Mouse (Mus musculus): ENCODE measurements around the gene Fgfr1op.
"Not testable (repeated sequence)": the region's sequence is repeated elsewhere in the genome, so short reads cannot be mapped to it uniquely, and the experiment has no call there.

Gene Fgfr1op

DNA sequence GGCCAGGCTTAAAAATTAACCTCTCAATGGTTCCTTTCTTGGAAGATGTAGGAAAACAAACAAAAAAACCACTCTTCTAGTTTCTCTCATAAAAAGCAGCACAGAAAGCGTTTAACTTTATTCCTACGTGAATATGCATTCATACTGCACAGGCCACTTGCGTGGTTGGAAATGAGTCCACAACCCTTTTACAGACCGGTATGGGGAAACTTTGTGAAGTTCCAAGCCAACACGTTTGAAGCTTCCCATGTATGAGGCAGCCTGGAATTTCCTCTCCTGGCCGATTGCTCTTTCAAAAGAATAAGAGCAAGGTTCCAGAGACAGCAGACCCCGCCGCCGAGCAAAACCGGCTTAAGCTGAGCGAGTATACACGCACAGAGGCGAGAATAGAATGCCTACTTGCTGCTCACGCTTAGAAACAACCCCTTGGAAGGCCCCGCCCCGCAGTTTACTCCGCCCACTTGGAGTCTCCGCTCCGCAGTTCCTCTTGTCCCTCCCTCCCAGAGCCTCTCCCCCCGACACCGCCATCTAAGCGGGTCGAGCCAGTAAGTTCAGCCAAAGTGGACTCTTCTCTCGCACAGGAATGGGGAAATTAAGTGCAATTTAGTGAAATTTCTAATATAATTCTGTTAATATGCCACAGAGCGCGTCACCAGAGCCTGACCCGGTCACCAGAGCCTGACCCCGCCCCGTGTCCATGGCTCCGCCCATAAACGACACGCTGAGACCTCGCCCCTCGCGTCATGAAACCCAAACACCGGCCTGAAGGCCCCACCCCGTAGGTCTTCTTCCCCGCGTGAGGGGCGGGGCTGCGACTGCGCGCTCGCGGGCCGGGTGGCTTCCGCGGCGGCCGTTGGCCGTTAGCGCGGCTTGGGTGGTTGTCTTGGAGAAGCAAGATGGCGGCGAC is at the start of gene Fgfr1op:
TSS of gene Fgfr1op (plus strand) at position 801 of the 907 bp plus-strand sequence.
- DNase-seq, result peak; percentile 98

DNA sequence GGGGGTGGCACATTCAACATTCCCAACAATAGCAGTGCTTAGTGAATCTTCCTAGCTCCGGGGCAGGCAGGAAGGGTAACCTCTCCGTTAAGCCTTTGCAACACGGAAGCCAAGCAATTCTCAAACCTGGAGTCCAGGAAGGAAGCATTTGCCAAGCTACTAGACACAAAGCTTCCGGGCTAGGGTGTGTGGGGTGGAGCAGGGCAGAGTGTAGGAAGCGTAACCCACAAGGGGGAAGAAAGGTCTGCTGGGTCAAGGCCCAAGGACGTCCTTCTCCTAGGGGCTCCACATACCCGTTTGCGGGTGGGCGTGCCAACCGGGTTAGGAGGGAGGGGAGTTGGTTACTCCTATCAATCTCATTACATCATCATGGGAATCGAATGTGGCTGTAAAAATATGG is 48.9 kb upstream of the Fgfr1op start:
- peak; percentile 87 for DNase-seq

DNA sequence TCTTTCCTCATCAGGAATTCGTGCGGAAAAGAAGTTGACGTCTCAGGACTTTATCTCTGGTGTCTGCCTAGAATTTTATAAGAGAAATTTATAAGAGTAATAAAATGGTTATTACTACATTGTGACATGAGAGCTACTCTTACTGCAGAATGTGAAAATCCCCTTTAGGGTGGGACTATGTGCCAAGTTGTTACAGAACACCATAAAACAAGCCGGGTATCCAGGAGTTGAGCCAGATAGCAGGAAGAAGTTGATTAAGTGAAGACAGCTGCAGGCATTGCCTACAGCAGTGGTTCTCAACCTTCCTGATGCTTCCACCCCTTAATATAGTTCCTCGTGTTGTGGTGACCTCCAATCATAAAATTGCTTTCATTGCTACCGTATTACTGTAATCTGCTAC is 48.4 kb upstream of the Fgfr1op start:
- DNase-seq, result not testable (repeated sequence)

DNA sequence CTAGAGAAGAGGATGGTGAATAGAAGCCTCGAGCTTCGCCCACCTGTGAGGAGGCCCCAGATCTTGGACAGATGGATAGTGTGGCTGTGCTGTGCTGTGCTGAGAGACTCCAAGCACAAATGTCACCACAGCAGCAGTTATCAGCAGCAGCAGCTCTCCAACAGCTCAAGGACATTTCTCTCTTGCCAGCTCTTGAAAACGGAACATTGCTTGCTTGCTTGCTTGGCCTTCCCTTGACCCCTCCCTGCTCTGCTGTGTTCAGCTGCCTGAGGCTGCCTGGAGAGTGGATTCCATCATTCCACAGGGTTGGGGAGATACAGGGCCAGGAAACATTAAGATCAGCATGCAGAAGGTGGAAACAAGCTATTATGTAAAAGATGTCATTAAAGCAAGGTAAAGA is 42.3 kb upstream of the Fgfr1op start:
- not testable (repeated sequence) for DNase-seq

DNA sequence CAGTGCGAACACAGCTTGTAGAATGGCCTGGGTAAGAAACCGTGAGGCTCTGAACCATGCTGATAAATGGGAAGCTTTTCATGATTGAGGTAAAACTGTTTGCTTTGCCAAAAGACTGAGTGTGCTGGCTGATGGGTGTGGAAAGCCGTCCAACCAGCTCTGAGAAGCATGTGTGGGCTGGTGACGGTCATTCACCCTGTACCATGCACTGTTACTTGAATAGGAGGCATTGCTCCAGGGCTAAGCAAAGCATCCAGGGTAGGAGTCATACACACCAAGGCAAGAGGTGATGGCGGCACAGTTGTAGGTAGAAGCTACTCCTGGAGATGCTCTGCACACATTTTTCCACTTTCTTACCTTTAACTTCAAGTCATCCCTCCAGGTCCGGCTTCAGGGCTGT is 40.7 kb upstream of the Fgfr1op start:
- not testable (repeated sequence) for DNase-seq

DNA sequence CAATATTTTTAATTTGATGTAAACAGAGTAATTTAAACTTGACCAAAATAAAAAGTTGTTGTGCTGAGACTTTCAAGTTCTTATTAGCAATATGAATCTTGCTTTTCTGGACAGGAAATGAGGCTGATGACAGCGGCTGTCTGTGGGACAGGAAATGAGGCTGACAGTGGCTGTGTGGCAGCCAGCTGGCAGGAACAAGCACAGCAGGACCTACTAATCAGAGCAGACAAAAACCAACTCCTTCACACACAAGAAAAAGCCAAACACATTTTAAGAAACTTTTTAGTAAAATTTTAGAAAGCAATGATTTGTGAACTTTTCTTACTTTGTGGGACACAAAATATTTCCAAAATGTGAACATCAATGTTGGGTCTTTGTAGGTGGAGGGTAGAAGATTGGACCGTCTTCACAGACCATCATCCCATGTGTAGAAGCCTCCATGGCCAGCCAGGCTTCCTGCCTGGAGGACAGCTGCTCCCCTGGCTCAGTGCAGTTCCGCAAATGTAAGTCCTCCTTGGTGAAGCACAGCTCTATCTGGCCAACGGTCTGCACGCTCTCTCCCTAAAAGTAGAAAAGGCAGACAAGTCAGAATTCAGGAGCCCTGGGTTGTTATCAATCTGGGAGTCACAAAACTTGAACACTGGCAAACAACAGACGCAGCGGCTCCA is 36.8 kb upstream of the Fgfr1op start:
- not testable (repeated sequence) for DNase-seq

DNA sequence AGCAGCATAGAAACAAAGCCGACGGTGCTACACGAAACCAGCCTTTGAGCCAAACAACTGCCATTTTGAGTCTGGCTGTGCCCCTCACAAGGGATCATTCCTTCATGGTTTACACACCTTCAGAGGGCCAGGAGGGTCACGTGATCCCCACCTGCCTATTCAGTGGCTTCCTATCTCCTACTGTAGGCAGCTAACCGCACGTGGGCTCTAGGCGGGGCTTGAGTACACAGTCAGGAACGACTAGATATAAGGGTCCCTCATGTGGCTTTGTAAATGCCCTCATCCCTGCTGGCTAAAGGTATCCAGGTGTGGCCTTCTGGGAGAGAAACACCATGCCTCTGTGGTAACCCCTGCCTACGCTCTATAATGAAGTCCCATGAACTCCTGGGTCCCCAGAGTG is 35.7 kb upstream of the Fgfr1op start:
- DNase-seq, result not testable (repeated sequence)

DNA sequence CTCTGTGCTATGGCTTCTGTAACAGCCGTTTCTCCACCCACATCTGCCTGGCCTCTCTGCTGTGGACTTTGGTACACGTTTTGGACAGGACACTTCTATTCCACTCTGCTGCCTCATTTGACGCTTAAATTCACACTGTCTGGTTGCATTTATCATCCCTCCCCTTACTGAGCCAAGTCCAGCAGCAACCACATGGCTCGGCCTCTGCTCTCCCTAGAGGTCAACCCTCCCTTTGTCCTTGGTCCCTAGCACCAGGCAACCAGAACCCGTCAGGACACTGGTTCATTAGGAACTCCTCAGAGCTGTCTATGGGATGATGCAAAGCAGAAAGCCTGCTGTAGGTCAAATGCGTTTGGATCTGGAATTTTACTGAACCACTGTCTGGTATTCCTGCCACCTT is 34.5 kb upstream of the Fgfr1op start:
- not testable (repeated sequence) for DNase-seq

DNA sequence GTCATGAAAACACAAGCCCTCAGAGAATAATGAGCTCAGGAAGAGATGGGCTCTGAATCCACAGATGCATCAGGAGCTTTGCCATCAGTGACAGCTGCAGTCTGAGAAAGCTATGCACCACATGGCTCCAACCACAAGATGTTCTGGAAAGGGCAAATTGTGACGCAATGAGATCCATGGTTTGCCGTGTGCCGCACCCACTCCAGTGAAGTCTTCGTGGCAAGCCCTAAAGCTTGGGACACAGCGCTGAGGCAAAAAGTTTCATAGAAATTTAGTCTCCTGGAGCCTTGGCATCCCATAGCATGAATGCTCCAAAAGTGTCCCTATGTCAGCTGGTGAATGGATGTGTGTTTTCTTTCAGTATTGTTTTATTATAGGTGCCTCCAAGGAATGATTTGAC is 27.2 kb upstream of the Fgfr1op start:
- peak; percentile 88 for DNase-seq

DNA sequence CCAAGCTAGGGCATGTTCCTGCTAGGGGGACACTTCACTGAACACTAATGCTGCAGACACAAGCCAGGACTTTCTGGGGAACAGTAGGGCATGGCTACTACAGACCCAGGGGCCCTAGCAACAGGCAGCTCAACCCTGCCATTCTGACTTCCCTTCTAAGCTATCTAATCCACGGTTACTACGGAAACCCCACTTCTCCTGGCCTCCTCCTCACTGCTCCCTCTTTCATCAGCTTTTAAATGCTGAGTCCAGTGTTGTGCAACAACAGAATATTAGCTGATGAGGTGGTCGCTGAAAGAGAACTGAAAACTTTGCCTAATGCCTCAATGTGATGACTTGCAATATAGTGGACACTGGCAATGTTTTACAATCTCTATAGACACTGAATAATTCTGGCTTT is 25.1 kb upstream of the Fgfr1op start:
- DNase-seq, result peak; percentile 95

DNA sequence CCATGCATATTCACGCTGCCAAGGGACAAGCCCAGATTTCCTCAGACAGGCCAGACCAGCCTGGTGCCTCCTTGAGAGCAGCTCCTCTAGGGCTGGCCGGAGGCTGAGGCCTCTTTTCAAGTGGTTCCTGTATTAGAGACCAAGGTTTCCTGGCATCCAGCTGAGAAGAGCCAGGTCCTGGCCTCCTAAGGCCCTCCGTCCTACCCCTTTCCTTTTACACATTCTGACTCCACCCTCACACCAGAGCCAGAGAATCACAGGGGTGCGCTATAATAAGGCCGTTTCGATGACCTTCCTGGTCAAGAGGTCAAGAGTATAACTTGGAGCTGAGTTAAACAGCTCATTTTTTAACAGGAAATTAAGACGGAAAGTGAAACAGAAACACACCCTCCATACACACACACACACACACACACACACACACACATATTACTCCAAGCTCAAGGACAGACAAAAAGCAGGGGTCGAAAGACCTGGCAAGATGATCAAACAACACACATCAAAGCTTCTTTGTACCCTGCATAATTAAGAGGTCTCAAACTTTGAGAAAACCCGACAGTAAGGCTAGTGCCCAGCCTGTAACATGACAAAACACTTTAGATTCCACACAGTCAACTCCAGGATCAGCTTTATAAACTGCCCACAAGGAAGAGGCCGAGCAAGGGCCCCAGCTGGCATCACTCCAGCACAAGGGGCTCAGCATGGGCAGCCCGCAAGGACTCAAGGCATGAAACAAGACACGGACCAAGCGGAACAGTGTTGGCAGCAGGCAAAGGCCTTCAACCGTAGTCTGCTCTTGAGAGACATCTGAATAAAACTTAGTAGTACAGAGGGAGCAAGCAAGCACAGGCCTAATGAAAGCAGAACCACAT is 21.3 kb upstream of the Fgfr1op start:
- DNase-seq, result peak; percentile 97

DNA sequence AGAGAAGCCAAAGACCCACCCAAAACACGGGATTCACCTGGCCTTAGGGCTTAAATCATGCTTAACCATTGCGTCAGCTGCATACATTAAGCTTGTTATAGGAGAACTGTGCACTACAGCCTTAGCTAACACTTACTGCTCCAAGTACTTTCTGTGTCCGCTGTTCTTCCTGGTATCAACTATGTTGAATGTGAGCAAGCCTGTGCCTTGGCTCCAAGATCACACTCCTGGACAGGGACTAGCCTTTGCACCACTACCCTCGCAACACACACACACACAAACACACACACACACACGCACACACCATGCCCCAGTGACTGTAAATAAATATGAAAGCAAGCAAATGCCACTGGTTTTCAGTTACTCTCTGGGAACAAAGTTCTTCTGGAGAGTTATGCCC is 18.4 kb upstream of the Fgfr1op start:
- not testable (repeated sequence) for DNase-seq

DNA sequence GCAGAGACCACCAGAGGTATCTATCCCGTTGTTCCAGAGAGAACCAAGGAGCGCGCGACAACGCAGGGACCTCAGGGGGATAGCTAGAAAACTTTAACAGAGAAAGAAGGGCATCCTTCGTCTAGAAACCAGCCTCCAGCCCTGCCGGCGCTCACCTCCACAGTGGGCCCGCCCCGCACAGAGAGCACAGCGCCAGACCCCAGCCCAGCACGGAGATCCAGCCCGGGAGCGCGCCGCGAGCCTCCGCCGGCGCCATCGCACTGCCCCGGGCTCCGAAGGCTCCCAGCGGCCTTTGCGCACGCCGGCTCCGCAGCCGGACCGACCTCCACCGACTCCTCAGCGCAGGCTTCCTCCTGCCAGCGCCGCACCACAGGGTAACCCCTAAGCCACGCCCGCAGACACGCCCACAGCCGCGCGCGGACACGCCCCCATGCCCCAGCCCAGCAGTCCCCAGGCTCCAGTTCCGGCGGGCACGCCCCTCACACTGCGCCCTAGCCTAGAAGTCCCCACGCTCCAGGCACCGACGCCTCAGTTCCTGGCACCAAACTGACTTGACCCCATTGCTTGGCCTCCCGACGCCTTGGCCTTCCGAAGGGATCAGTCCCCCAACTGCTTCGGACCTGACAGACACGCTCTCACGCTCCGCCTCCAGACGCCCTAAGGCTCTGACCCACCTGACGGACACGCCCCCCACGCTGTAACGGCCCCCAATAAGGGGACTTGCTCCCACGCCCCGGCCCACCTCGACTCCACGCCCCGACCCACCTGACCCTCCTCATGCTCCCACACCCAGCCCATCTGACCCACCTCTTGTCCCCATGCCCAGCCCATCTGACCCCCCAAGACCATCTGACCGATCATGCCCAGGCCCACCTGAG is 17.6 kb upstream of the Fgfr1op start, which contains the start of the genes Gm49673 and Rnaset2a:
TSS of gene Gm49673 (minus strand) at position 350 of the 878 bp plus-strand sequence.
TSS of gene Rnaset2a (minus strand) at position 659 of the 878 bp plus-strand sequence.
- DNase-seq, result peak; percentile 97

DNA sequence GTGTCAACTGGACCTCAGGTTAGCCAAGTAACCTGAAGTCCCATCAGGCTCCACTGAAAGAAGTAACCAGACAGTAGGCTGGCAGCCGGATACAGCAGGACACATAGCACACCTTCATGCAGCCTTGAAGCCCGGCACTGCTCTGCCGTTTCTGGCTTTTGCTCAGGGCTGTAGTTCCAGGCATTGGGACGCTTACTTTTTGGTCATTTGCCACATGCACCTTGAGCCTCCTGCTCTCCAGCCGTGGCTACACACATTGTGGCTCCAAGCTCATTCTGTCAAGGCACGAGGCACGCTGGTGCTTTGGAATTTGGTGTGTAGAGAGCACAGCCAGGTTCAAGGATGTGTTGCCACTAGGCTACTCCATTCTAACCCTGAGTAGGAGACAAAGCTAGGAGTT is 10.3 kb upstream of the Fgfr1op start:
- DNase-seq, result not testable (repeated sequence)

DNA sequence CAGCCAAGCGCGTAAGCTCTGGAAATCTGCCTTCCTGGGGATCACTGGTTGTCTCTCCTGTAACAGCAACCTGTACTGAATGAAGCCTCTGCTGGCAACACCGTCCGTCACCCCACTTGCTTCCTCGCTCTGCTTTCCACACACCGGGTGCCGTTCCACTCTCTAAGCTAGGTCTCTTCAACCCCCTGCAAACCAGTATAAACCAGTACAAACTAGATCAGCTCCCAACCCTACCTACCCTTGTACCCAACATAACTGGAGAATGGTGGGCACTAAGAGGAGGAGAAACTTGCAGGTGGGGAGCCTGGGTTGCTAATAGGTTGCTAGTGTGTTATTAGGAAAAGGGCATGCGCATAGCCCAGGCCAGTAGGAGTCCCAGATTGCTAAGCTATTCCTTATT is 9.3 kb upstream of the Fgfr1op start:
- not testable (repeated sequence) for DNase-seq

DNA sequence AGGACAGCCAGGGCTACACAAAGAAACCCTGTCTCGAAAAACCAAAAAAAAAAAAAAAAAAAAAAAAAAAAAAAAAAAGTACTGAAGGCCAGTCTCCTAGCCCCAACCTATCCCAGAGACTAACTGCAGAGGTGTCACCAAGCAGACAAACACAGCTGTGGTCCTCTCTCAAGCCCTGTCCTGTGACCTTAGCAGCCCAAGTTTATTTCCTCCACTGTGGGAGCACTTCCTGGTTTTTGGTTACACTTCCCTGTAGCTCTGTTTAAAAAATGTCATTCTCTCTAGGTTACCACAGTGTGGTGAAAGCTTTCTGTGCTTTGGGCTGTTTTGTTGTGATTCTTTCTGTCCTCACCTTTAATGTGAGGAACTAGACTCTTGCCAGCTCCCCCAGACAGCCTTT is 6.7 kb upstream of the Fgfr1op start:
- DNase-seq, result peak; percentile 90

DNA sequence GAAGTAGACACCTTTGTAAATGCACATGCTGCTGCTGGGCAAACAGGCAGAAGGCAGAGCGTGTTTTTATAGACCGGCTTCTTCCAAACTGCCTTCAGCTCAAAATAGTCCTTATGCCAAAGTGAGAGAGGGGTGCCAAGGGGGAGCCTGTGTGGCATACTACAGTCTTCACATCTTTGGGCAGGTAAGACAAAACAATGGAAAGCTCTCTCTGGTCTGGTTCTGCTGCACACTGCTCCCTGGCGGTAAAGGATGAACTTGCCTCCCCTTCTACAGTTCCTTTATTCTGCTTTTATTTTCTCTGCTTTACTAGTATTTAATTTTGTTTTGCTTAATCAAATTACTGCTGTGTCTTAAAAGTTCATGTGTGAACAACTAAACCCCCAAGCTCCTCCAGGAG is 4.3 kb upstream of the Fgfr1op start:
- not testable (repeated sequence) for DNase-seq

DNA sequence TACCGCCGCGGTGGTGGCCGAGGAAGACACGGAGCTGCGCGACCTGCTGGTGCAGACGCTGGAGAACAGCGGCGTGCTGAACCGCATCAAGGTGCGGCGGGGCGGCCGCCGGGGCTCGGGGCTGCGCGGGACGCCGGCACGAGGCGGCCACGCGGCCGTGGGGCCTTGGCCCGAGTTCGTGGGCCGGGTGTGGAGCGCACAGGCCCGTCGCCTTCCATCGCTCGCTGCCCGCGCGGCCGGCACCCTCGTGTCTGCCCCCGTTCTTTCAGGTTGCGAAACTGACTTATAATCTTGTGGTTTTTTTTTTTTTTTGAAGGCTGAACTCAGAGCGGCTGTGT is 276 bp downstream of the Fgfr1op start:
- peak; percentile 96 for DNase-seq

DNA sequence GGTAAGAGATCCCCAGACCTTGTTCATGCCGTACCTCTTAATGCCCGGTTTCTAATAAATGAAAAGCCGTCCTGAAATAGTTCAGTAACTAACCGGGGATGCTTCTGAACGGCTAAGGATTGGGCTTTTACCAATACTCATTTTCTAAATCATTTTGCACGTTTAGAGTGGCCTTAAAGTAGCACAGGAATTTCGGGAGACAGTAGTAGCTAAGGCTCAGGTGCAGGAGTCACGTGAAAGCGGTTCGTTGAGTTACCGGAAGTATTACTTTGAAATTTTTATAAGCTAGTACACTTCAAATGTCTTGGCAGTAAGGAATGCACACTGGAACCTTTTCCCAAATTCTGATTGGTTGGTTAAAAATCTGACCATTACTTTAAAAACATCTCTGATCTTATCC is 676 bp downstream of the Fgfr1op start:
- DNase-seq, result not testable (repeated sequence)

DNA sequence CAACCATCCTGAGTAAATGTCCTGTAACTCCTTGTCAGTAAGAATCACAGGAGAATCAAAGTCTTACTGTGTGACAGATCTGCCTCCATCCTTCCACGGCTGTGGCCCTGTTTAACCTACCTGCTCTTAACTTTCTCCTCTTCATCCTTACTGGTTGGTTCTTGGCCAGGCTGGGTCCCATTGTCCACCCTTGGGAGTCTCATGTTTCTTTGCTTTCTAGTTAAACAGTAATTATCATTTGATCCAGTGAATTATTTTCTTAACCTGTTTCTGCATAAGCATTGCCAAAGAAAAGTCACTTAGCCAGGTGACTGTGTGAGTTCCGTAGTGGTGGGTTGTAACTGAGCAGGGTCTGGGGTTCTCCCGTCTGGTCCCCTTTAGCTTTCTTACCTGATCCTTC is 1.2 kb downstream of the Fgfr1op start:
- DNase-seq, result not testable (repeated sequence)

DNA sequence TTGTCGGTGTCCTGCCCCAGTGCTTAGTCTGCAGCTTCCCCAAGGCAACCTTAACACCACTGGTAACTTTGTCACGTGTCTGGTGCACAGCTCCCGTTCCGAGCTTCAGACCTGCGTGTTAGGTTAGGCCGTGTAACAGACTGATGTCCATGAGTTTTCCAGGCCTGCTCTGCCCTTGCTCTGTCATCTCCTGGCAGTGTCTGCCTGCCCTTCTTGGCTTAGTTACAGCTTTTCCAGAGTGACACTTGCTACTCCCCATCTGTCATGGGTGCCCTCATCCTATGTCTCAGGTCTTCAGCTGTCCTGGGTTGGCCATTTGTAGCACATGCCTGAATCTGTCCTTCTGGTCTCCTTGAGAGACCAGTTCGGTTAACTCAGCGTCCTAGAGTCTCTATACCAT is 2.1 kb downstream of the Fgfr1op start:
- peak; percentile 95 for DNase-seq

DNA sequence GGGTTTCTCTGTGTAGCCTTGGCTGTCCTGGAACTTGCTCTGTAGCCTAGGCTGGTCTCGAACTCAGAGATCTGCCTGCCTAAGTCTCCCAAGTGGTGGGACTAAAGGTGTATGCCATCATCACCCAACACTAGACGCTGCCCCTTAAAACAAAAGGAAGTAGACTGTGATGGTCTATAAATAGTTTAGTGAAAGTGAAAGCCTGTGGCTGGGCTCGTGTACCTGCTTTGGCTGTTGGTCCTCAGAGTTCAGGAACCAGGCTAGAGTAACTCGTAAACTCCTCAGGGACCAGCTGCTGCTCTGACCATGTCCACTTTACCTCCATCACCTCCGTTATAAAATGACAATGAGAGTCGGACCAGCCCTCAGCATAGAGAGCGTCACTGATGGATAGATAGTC is 5.0 kb downstream of the Fgfr1op start:
- DNase-seq, result no peak

Data from heart, adult 11 months (tissue).